Mouse (Mus musculus) hindbrain, embryonic 11.5 days (tissue): ENCODE data around the gene Prkn. TPM values are rescaled to one million over a fixed set of nuclear protein-coding genes. Genes with fewer than 3 reads are reported as not detected.

ENCODE experiments used
- ATAC-seq: fragments of 200-750 bp; cut with Nextera tagmentation; 2 replicates; pipeline ENCODE4 v1.8.0; 2017; ENCODE audit warnings: mild to moderate bottlenecking, moderate TSS enrichment, moderate library complexity; ENCODE audit not compliant: low FRiP score
- DNase-seq: peaks from one replicate; pipeline ENCODE4 v3.0.0-alpha.2; 2015; ENCODE audit warnings: low spot score
- H3K27ac ChIP-seq: fragments of 300-500 bp; sonication (generic); 2 replicates; pipeline ENCODE4 v1.5.1; 2014; ENCODE audit warnings: mild to moderate bottlenecking, low read depth, low read length
- H3K27me3 ChIP-seq: fragments of 300-500 bp; sonication (generic); 2 replicates; pipeline ENCODE4 v1.6.1; 2014; ENCODE audit warnings: mild to moderate bottlenecking, low read length, moderate library complexity, mixed read lengths; ENCODE audit not compliant: control insufficient read depth, insufficient read depth
- H3K36me3 ChIP-seq: fragments of 300-500 bp; sonication (generic); 2 replicates; pipeline ENCODE4 v1.6.1; 2014; ENCODE audit warnings: mild to moderate bottlenecking, low read length, moderate library complexity, mixed read lengths; ENCODE audit not compliant: control insufficient read depth, insufficient read depth
- H3K4me1 ChIP-seq: fragments of 300-500 bp; sonication (generic); replicated peaks from 2 replicates; pipeline ENCODE4 v1.6.1; 2014; ENCODE audit warnings: low read length, mixed read lengths; ENCODE audit not compliant: control insufficient read depth, insufficient read depth
- H3K4me2 ChIP-seq: fragments of 300-500 bp; sonication (generic); replicated peaks from 2 replicates; pipeline ENCODE4 v1.6.1; 2014; ENCODE audit warnings: mild to moderate bottlenecking, low read depth, low read length
- H3K4me3 ChIP-seq: fragments of 300-500 bp; sonication (generic); 2 replicates; pipeline ENCODE4 v1.5.1; 2014; ENCODE audit warnings: low read depth, low read length
- H3K9ac ChIP-seq: fragments of 300-500 bp; sonication (generic); 2 replicates; pipeline ENCODE4 v1.6.1; 2014; ENCODE audit warnings: low read depth, low read length
- H3K9me3 ChIP-seq: fragments of 300-500 bp; sonication (generic); 2 replicates; pipeline ENCODE4 v1.6.1; 2016; ENCODE audit warnings: low read length; ENCODE audit not compliant: control insufficient read depth
- WGBS: fragments of 180-500 bp; shearing (Covaris S2); extraction: QIAGEN DNeasy Blood & Tissue Kit; methylation state at CpG from one replicate; pipeline ENCODE4 v1.1.7; 2014; 5-methylcytosine and 5-hydroxymethylcytosine counted together
- polyA plus RNA-seq: library from polyadenylated mRNA; unstranded; fragments of >200 nt; fragmentation: Nextera tagmentation; extraction: Ambion mirVana; gene quantifications from 2 replicates; pipeline ENCODE4 v1.2.1, GENCODE M21; 2014

Gene Prkn
- polyA plus RNA-seq, 1 experiment from 2014 or later = 1.9 TPM

DNA sequence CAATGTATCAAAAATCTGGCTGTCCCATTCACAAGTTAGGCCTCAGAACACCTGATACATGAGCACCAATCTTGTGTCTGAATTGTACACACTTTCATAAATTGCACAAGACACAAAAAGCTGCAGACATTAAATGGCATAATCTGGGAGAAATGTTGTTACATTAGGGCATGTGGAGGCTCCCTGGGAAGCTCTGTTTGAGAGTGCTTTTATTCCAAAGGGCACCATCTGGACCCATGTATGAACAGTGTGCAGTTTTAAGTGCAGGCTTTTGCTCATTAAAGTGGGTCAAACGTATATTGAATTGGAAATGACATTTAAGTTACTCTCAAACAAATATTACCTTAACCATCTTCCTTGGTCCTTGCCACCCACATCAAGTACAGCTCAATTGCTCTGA, 246.3 kb downstream of the Prkn start:
- Histone ChIP-seq H3K9me3 (no peaks in the 10 kb centered on the region), H3K9ac (no peak overlapping the region), H3K27me3 (no peaks in the 10 kb centered on the region), H3K36me3 (no peaks in the 10 kb centered on the region), H3K4me1 (no peaks in the 10 kb centered on the region), H3K4me3 (no peak overlapping the region), H3K4me2 (no peak overlapping the region), H3K27ac (no peak overlapping the region)
- no peak for DNase-seq
- WGBS = 65% methylated on average over 1 of the region's 1 CpGs
- ATAC-seq = no peak

DNA sequence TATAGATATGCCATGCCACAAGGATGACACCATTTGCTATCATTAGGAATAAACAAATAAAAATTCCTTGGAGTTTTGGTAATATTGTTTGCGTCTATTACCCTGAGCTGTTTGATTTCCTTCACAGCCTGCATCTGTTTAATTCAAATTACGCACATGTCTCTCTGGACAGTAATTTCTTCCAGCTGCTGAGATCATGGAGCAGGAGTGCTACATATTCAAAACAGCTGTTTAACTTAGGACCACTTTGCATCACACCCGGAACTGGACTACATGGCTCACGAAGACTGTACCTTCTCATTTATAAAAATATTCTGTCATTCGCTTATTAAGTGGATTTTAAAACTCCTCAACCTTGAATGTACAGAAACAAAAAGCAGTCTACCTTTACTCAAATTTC, 246.9 kb downstream of the Prkn start:
- 78% methylated on average over 5 of the region's 5 CpGs for WGBS
- no peak for ATAC-seq
- Histone ChIP-seq H3K27me3 (no peaks in the 10 kb centered on the region), H3K4me3 (no peak overlapping the region), H3K36me3 (no peaks in the 10 kb centered on the region), H3K9ac (no peak overlapping the region), H3K27ac (no peak overlapping the region), H3K4me1 (no peaks in the 10 kb centered on the region), H3K4me2 (no peak overlapping the region), H3K9me3 (no peaks in the 10 kb centered on the region)
- no peak for DNase-seq

DNA sequence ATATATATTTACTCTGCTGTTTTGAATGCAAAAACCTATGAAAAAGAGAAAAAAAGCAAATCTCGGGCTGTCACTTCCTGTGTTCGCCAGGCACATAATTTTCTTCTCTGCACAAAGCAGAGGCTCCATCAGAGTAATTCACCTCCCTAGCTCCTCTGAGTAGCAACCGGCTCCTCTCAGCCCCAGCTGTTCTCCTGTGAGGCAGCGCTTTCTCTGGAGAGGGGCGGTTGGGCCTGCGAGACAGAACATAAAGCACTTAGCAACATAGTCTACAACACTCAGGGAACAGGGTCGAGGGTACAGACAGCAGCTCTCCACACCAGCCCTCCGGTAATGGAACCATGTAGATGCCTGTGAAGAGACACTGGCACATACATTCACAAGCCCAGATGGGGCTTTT, 247.6 kb downstream of the Prkn start:
- no peak for ATAC-seq
- 44% methylated on average over 8 of the region's 8 CpGs for WGBS
- DNase-seq = peak; percentile 25

DNA sequence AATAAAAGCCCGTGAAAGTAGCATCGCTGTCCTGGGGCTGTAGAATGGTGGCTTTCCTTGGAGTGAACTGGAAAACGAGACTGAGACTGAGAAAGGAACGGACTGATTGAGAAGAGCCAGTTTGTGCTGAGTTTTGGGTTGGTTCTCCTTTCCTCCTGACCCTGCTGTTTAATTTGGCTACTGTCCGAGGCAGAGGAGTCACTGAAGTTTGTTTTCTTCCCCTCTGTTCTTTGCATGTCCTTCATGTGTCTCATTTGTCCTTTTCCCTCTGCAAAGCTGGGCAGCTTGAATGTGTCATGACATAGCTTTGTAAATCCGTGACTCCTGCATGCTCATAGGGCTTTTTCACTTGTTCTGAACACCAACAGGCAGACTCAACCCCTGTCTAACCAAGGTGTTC, 249.2 kb downstream of the Prkn start:
- ATAC-seq (no peak), DNase-seq (no peak)
- Histone ChIP-seq H3K36me3 (no peaks in the 10 kb centered on the region), H3K4me2 (no peak overlapping the region), H3K9me3 (no peaks in the 10 kb centered on the region), H3K4me1 (no peaks in the 10 kb centered on the region), H3K27me3 (no peaks in the 10 kb centered on the region), H3K27ac (no peak overlapping the region), H3K4me3 (no peak overlapping the region), H3K9ac (no peak overlapping the region)
- 86% methylated on average over 6 of the region's 6 CpGs for WGBS

More for the DNA sequence above, 247.6 kb downstream of the Prkn start:
- Histone ChIP-seq H3K36me3 (no peaks in the 10 kb centered on the region), H3K4me1 (no peaks in the 10 kb centered on the region), H3K9ac (no peak overlapping the region), H3K27me3 (no peaks in the 10 kb centered on the region), H3K4me3 (no peak overlapping the region), H3K9me3 (no peaks in the 10 kb centered on the region), H3K4me2 (no peak overlapping the region), H3K27ac (no peak overlapping the region)

DNA sequence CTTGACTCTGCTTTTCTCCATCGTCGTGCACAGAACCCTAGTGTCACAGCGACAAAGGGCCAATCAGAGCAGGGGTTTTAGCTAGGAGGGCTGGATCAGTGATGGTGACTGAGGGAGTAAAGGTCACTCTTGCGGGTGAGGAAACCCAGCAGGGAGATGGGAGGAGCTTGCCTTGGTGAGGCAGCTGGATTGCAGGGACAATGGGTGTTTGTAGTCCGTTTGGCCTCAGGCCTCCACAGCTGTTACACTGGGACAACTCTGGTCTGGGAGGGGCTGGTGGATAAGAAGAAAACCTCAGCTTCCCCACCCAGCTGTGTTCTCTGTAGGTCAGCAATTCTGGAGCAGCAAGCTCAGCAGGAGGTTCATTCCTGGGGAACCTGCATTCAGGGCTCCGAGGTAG, 252.7 kb downstream of the Prkn start:
- Histone ChIP-seq H3K4me2 (no peak overlapping the region), H3K27ac (no peak overlapping the region), H3K27me3 (no peaks in the 10 kb centered on the region), H3K36me3 (no peaks in the 10 kb centered on the region), H3K9me3 (no peaks in the 10 kb centered on the region), H3K9ac (no peak overlapping the region), H3K4me3 (no peak overlapping the region), H3K4me1 (no peaks in the 10 kb centered on the region)
- DNase-seq = peak; percentile 49
- 6% methylated on average over 6 of the region's 6 CpGs for WGBS
- 0 out of 2 replicates have a peak, but pooled peaks have one; percentile 35 for ATAC-seq

DNA sequence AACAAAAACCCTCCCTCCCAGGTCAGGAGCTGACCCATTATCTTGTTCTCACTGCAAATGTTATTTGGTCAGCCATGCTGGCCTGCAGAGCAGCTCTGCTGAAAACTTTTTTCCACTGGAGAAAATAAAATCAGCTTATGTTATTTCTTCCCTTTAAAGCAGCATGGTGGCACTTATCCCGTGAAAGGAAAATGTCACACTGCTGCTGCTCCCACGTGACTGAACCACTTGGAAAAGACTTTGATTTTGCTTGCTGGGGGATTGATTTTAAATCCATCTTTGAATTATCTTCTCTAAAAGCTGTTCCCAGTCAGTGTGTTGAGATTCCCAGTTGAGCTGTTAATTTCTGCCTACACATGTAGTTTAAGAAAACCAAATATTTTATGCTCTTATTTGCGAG, 253.1 kb downstream of the Prkn start:
- no peaks in the 10 kb centered on the region for H3K27me3 ChIP-seq
- WGBS = 50% methylated on average over 3 of the region's 3 CpGs
- no peaks in the 10 kb centered on the region for H3K4me1 ChIP-seq
- no peak overlapping the region for H3K9ac ChIP-seq
- no peak overlapping the region for H3K4me2 ChIP-seq
- H3K4me3 ChIP-seq = no peak overlapping the region
- no peak for DNase-seq
- ATAC-seq = no peak
- H3K36me3 ChIP-seq = no peaks in the 10 kb centered on the region
- no peak overlapping the region for H3K27ac ChIP-seq
- H3K9me3 ChIP-seq = no peaks in the 10 kb centered on the region

DNA sequence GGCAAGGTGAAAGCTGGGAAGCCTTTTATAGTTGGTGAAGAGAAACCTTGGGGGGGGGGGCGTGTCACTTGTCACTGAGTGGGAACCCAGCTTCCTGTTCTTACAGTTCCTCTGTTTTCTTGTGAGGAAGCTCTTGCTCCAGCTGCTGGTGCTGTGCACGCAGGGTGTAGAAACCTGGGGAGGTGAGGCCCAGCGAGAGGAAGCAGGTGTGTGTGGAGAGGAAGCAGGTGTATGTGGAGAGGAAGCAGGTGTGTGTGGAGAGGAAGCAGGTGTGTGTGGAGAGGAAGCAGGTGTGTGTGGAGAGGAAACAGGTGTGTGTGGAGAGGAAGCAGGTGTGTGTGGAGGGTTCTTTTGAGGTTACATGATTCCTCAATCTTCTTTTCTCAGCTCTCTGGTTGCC, 266.8 kb downstream of the Prkn start:
- Histone ChIP-seq H3K9me3 (no peaks in the 10 kb centered on the region), H3K4me3 (no peak overlapping the region), H3K9ac (no peak overlapping the region), H3K4me1 (no peaks in the 10 kb centered on the region), H3K4me2 (no peak overlapping the region), H3K27ac (no peak overlapping the region), H3K36me3 (no peaks in the 10 kb centered on the region), H3K27me3 (no peaks in the 10 kb centered on the region)
- no peak for ATAC-seq
- 91% methylated on average over 3 of the region's 3 CpGs for WGBS
- no peak for DNase-seq

DNA sequence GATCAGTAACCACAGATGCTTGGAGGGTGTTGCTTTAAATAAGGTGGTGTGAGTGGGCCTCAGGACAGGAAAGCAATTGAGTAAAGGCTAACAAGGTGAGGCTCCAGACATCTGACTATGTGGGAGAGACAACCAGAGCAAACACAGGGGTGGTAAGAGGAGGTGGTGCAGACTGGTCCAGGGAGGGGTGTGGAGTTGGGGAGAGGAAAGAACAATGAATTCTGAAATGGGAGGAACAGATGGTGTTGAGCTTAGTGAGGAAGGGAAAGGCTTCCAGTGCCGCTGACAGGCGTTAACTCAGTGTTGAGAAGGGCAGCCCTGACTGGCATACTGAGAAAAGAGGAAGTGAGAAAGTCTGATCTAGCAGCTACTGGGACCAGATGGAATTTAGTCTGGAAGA, 267.7 kb downstream of the Prkn start:
- DNase-seq (no peak), ATAC-seq (no peak)

DNA sequence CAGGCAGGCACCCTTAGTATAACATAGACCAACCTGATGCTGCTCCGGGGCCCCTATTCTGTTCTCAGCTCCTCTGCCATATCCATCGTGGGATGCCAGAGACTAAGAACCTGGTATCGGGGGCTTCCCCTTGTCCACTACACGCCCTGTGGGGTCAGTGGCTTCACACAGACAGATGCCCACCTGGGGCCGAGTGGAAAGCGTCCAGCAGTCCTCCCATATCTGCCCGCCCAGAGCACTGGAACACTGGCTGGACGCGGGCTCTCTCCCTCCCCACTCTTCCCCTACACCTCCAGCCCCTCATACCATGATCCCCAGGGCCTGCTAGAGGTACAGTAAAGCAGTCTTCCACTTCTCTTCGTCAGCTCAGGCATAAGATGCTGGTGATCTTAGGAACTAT, 277.3 kb downstream of the Prkn start:
- H3K27ac ChIP-seq = no peak overlapping the region
- no peak overlapping the region for H3K4me2 ChIP-seq
- H3K9ac ChIP-seq = no peak overlapping the region
- no peak for ATAC-seq
- no peak for DNase-seq
- no peaks in the 10 kb centered on the region for H3K9me3 ChIP-seq
- H3K4me1 ChIP-seq = no peaks in the 10 kb centered on the region
- no peak overlapping the region for H3K4me3 ChIP-seq
- 83% methylated on average over 10 of the region's 10 CpGs for WGBS
- no peaks in the 10 kb centered on the region for H3K36me3 ChIP-seq
- H3K27me3 ChIP-seq = no peaks in the 10 kb centered on the region

More for the DNA sequence above, 267.7 kb downstream of the Prkn start:
- no peak overlapping the region for H3K4me2 ChIP-seq
- no peaks in the 10 kb centered on the region for H3K4me1 ChIP-seq
- no peaks in the 10 kb centered on the region for H3K36me3 ChIP-seq
- no peaks in the 10 kb centered on the region for H3K9me3 ChIP-seq
- no peaks in the 10 kb centered on the region for H3K27me3 ChIP-seq
- 53% methylated on average over 2 of the region's 2 CpGs for WGBS
- no peak overlapping the region for H3K9ac ChIP-seq
- H3K4me3 ChIP-seq = no peak overlapping the region
- no peak overlapping the region for H3K27ac ChIP-seq
